22 mouse cellular contexts compared by ENCODE assay signal in genomic region chr9:52355187-52355982, GRCm38 (mm10).
DNase-seq lines count a peak whose midpoint lies in the region; ATAC-seq and TF ChIP-seq lines count a peak whose summit lies in the region.
"Had no signal": no experiment of that assay in that cellular context is flagged by ENCODE, and none has a peak within 500 bp of the region (broad histone marks: within the 10 kb centered on the region; RNA-seq: fewer than 3 reads in every experiment).

No protein-coding gene starts in this region.

- no peak for TF ChIP-seq RAD21 in CH12.LX (IDR thresholded peaks at IDR 0.05; ENCODE audit: low read depth, low read length)

- no peak for TF ChIP-seq CTCF in kidney, postnatal 0 days (IDR thresholded peaks at IDR 0.05; ENCODE audit: low read depth)
- TF ChIP-seq CTCF in lung, embryonic 14.5 days (IDR thresholded peaks at IDR 0.05; ENCODE audit: low read depth) = no peak
- no peak for TF ChIP-seq CTCF in lung, postnatal 0 days (IDR thresholded peaks at IDR 0.05)
- TF ChIP-seq CTCF in CH12.LX (conservative IDR thresholded peaks at IDR 0.05 in 1 of 2, IDR thresholded peaks at IDR 0.05 in 1 of 2; ENCODE audit: low read depth in 2 of 2, low read length in 2 of 2) = no peak
- no peak for TF ChIP-seq CTCF in forebrain, postnatal 0 days (IDR thresholded peaks at IDR 0.05; ENCODE audit: low read depth)

- no peak overlapping the region for H3K9ac ChIP-seq in kidney, postnatal 0 days (ENCODE audit: low read depth, low read length)
- no peak overlapping the region for H3K9ac ChIP-seq in lung, embryonic 14.5 days
- H3K9ac ChIP-seq in lung, postnatal 0 days (replicated peaks; ENCODE audit: low read depth) = no peak overlapping the region
- peak overlapping the region; percentile 46 for H3K9ac ChIP-seq in CH12.LX (ENCODE audit: insufficient read depth, low read depth)
- H3K9ac ChIP-seq in forebrain, postnatal 0 days = no peak overlapping the region

- dilution Hi-C loops in CH12.LX (cut with MboI; ENCODE audit: extremely low pct_ligation_motif_present, extremely low pct_unique_long_range_greater_than_20kb, low sequenced_read_pairs) = no loop called here

- 54% methylated on average over 10 of the region's 10 CpGs for whole genome bisulfite sequencing in kidney, postnatal 0 days
- 41% methylated on average over 10 of the region's 10 CpGs for WGBS in lung, embryonic 14.5 days
- 52% methylated on average over 10 of the region's 10 CpGs for WGBS in lung, postnatal 0 days
- 78% methylated on average over 10 of the region's 10 CpGs for WGBS in forebrain, postnatal 0 days

- no peaks in the 10 kb centered on the region for H3K79me2 ChIP-seq in CH12.LX (replicated peaks; ENCODE audit: control insufficient read depth, extremely low read depth, insufficient read depth, poor library complexity, severe bottlenecking)

- TF ChIP-seq POLR2A in CH12.LX (IDR thresholded peaks at IDR 0.05; ENCODE audit: low read depth, low read length) = no peak; the same call in 1 of the 2 replicates

- no peak for ATAC-seq in kidney, postnatal 0 days (replicated peaks; ENCODE audit: low FRiP score, low read depth)
- ATAC-seq in lung, embryonic 14.5 days (ENCODE audit: insufficient read depth) = no peak
- no peak for ATAC-seq in lung, postnatal 0 days
- no peak for ATAC-seq in forebrain, postnatal 0 days
- ATAC-seq: activated CD4-positive, CD25-positive, alpha-beta regulatory T cell, adult 4 months; CD4-positive, CD25-positive, alpha-beta regulatory T cell, adult 4 months; Patski had no signal

- H3K4me1 ChIP-seq in kidney, postnatal 0 days (replicated peaks; ENCODE audit: insufficient read depth, low read length) = no peaks in the 10 kb centered on the region
- no peaks in the 10 kb centered on the region for H3K4me1 ChIP-seq in lung, embryonic 14.5 days (ENCODE audit: insufficient read depth)
- no peaks in the 10 kb centered on the region for H3K4me1 ChIP-seq in lung, postnatal 0 days (ENCODE audit: insufficient read depth, low read depth, low read length)
- peaks cover 35 to 88% of the 10 kb centered on the region in 2 experiments for H3K4me1 ChIP-seq in CH12.LX (ENCODE audit: control insufficient read depth in 1 of 2, insufficient read depth in 2 of 2)
- H3K4me1 ChIP-seq in forebrain, postnatal 0 days (ENCODE audit: insufficient read depth) = no peaks in the 10 kb centered on the region

- no peak overlapping the region for H3K27ac ChIP-seq in kidney, postnatal 0 days
- no peak overlapping the region for H3K27ac ChIP-seq in lung, embryonic 14.5 days (ENCODE audit: low read depth)
- no peak overlapping the region for H3K27ac ChIP-seq in lung, postnatal 0 days (ENCODE audit: low read length)
- H3K27ac ChIP-seq in CH12.LX (ENCODE audit: insufficient read depth, low read depth) = peak overlapping the region; percentile 92
- H3K27ac ChIP-seq in forebrain, postnatal 0 days (ENCODE audit: low read depth, low read length) = no peak overlapping the region

- H3K4me2 ChIP-seq in kidney, postnatal 0 days (ENCODE audit: low read length) = no peak overlapping the region
- no peak overlapping the region for H3K4me2 ChIP-seq in lung, embryonic 14.5 days
- H3K4me2 ChIP-seq in lung, postnatal 0 days (replicated peaks; ENCODE audit: low read depth, low read length) = no peak overlapping the region
- H3K4me2 ChIP-seq in CH12.LX (ENCODE audit: insufficient read depth, low read depth, poor library complexity, severe bottlenecking) = peak overlapping the region; percentile 65
- H3K4me2 ChIP-seq in forebrain, postnatal 0 days (ENCODE audit: low read depth) = no peak overlapping the region

- H3K9me3 ChIP-seq in kidney, postnatal 0 days (replicated peaks; ENCODE audit: low read length) = no peaks in the 10 kb centered on the region
- H3K9me3 ChIP-seq in lung, embryonic 14.5 days (ENCODE audit: low read depth, low read length) = no peaks in the 10 kb centered on the region
- no peaks in the 10 kb centered on the region for H3K9me3 ChIP-seq in lung, postnatal 0 days (ENCODE audit: low read length)
- no peaks in the 10 kb centered on the region for H3K9me3 ChIP-seq in CH12.LX (replicated peaks; ENCODE audit: low read length)
- no peaks in the 10 kb centered on the region for H3K9me3 ChIP-seq in forebrain, postnatal 0 days (ENCODE audit: low read length)
- H3K9me3 ChIP-seq: G1E had no signal

- H3K4me3 ChIP-seq in kidney, postnatal 0 days (replicated peaks; ENCODE audit: low read depth, low read length) = no peak overlapping the region
- H3K4me3 ChIP-seq in lung, embryonic 14.5 days (ENCODE audit: low read depth, low read length) = no peak overlapping the region
- H3K4me3 ChIP-seq in lung, postnatal 0 days (ENCODE audit: low read depth, low read length) = no peak overlapping the region
- H3K4me3 ChIP-seq in CH12.LX (replicated peaks in 1 of 3; ENCODE audit: low read depth in 2 of 3, low read length in 2 of 3, poor library complexity in 1 of 3) = peak overlapping the region in 2 of 3 experiments; percentile 16 to 49
- H3K4me3 ChIP-seq in forebrain, postnatal 0 days (ENCODE audit: low read depth, low read length) = no peak overlapping the region

- in situ Hi-C loops in CH12.LX (cut with MboI; ENCODE audit: low pct_ligation_motif_present, low pct_unique_long_range_greater_than_20kb, low sequenced_read_pairs) = loop anchor here (5.0 to 25.0 kb wide), 4 partner anchors 53 to 782 kb away; no protein-coding TSS in a partner anchor

- no peaks in the 10 kb centered on the region for H3K27me3 ChIP-seq in kidney, postnatal 0 days (ENCODE audit: insufficient read depth, low read length)
- H3K27me3 ChIP-seq in lung, embryonic 14.5 days (ENCODE audit: insufficient read depth, low read length) = no peaks in the 10 kb centered on the region
- H3K27me3 ChIP-seq in lung, postnatal 0 days (replicated peaks; ENCODE audit: insufficient read depth, low read length) = no peaks in the 10 kb centered on the region
- no peaks in the 10 kb centered on the region for H3K27me3 ChIP-seq in CH12.LX (replicated peaks)
- H3K27me3 ChIP-seq in forebrain, postnatal 0 days (ENCODE audit: insufficient read depth, low read length) = no peaks in the 10 kb centered on the region

- DNase-seq in kidney, postnatal 0 days (ENCODE audit: low spot score) = peak; percentile 26
- no peak for DNase-seq in kidney, adult 11 months
- peak; percentile 7 to 22 for DNase-seq in kidney, postnatal 4 days
- DNase-seq in kidney, adult 9 months = no peak
- peak; percentile 30 for DNase-seq in lung, embryonic 14.5 days
- no peak for DNase-seq in lung, postnatal 0 days (ENCODE audit: low spot score)
- peak; percentile 55 for DNase-seq in CH12.LX (ENCODE audit: extremely low read depth)
- no peak for DNase-seq in forebrain, postnatal 0 days
- DNase-seq: adrenal gland, adult 2 months; adrenal gland, adult 8-10 months; adrenal gland, postnatal 10 days; adrenal gland, postnatal 14 days; adrenal gland, postnatal 25 days; adrenal gland, postnatal 36 days; B cell, adult 2 months; cerebellum, adult 11 months; cerebellum, adult 11-12 months; cerebellum, adult 18-20 months had no signal

- no peak for TF ChIP-seq EP300 in lung, postnatal 0 days (IDR thresholded peaks at IDR 0.05)
- TF ChIP-seq EP300 in CH12.LX (IDR thresholded peaks at IDR 0.05; ENCODE audit: low read length) = no peak

- no peaks in the 10 kb centered on the region for H3K36me3 ChIP-seq in kidney, postnatal 0 days (ENCODE audit: insufficient read depth, low read length)
- no peaks in the 10 kb centered on the region for H3K36me3 ChIP-seq in lung, embryonic 14.5 days (ENCODE audit: insufficient read depth)
- H3K36me3 ChIP-seq in lung, postnatal 0 days (ENCODE audit: insufficient read depth, low read length) = no peaks in the 10 kb centered on the region
- H3K36me3 ChIP-seq in CH12.LX (replicated peaks in 1 of 2; ENCODE audit: control insufficient read depth in 1 of 2, insufficient read depth in 1 of 2, low read length in 1 of 2) = no peaks in the 10 kb centered on the region
- H3K36me3 ChIP-seq in forebrain, postnatal 0 days (ENCODE audit: insufficient read depth) = no peaks in the 10 kb centered on the region
- H3K36me3 ChIP-seq: G1E had no signal

TF ChIP-seq in CH12.LX, 34 proteins besides CTCF, POLR2A, EP300 and RAD21 (continues in another document):
- TF ChIP-seq MXI1 (IDR thresholded peaks at IDR 0.05; ENCODE audit: low read depth, low read length) (no peak), CHD2 (IDR thresholded peaks at IDR 0.05; ENCODE audit: low read length) (no peak), SIN3A (IDR thresholded peaks at IDR 0.05; ENCODE audit: low read length) (0 out of 2 replicates have a peak, but pooled peaks have one; percentile 60), IRF4 (IDR thresholded peaks at IDR 0.05; ENCODE audit: low read depth, low read length) (no peak), ZC3H11A (IDR thresholded peaks at IDR 0.05; ENCODE audit: low read depth, low read length) (no peak), MAX (IDR thresholded peaks at IDR 0.05; ENCODE audit: low read length) (peak; percentile 72; the same call in 1 of the 2 replicates), PAX5 (IDR thresholded peaks at IDR 0.05; ENCODE audit: low read length) (no peak), MYC (IDR thresholded peaks at IDR 0.05; ENCODE audit: low read depth, low read length) (peak; percentile 76), TBP (conservative IDR thresholded peaks at IDR 0.05; ENCODE audit: low read depth, low read length) (no peak), GABPA (IDR thresholded peaks at IDR 0.05; ENCODE audit: insufficient replicate concordance, low read depth, low read length) (no peak), JUN (IDR thresholded peaks at IDR 0.05; ENCODE audit: insufficient read depth, low read depth, low read length) (no peak), NELFE (IDR thresholded peaks at IDR 0.05; ENCODE audit: low read depth, low read length) (no peak), BHLHE40 (IDR thresholded peaks at IDR 0.05; ENCODE audit: low read depth, low read length) (peak; percentile 63), KAT2A (IDR thresholded peaks at IDR 0.05; ENCODE audit: insufficient replicate concordance, low read length) (no peak), CHD1 (IDR thresholded peaks at IDR 0.05; ENCODE audit: low read depth, low read length) (peak; percentile 80; the same call in 1 of the 2 replicates), RCOR1 (conservative IDR thresholded peaks at IDR 0.05; ENCODE audit: low read depth, low read length) (no peak), SMC3 (IDR thresholded peaks at IDR 0.05; ENCODE audit: low read depth, low read length) (no peak), USF2 (conservative IDR thresholded peaks at IDR 0.05; ENCODE audit: low read depth, low read length) (no peak), NRF1 (IDR thresholded peaks at IDR 0.05; ENCODE audit: low read depth, low read length) (no peak), ETS1 (conservative IDR thresholded peaks at IDR 0.05; ENCODE audit: low read depth, low read length) (0 out of 2 replicates have a peak, but pooled peaks have one; percentile 38), E2F4 (IDR thresholded peaks at IDR 0.05; ENCODE audit: insufficient replicate concordance, low read depth, low read length) (no peak), ELF1 (IDR thresholded peaks at IDR 0.05; ENCODE audit: low read depth, low read length) (no peak), ZMIZ1 (IDR thresholded peaks at IDR 0.05; ENCODE audit: low read depth, low read length) (no peak), ZNF384 (IDR thresholded peaks at IDR 0.05; ENCODE audit: low read depth, low read length) (peak; percentile 25; the same call in 1 of the 2 replicates)

Comparison
In these comparisons a context has a peak if more than half of its experiments do, and no peak if none do; other contexts are left out.
1. DNase-seq: peak in kidney, postnatal 0 days (single experiment), kidney, postnatal 4 days (2 of 2), lung, embryonic 14.5 days (single experiment) and CH12.LX (single experiment); none in kidney, adult 11 months (single experiment), kidney, adult 9 months (single experiment), lung, postnatal 0 days (single experiment) and forebrain, postnatal 0 days (single experiment).
2. H3K4me3 ChIP-seq: peak in CH12.LX (2 of 3); none in kidney, postnatal 0 days (single experiment), lung, embryonic 14.5 days (single experiment), lung, postnatal 0 days (single experiment) and forebrain, postnatal 0 days (single experiment).